In the genomic region with DNA sequence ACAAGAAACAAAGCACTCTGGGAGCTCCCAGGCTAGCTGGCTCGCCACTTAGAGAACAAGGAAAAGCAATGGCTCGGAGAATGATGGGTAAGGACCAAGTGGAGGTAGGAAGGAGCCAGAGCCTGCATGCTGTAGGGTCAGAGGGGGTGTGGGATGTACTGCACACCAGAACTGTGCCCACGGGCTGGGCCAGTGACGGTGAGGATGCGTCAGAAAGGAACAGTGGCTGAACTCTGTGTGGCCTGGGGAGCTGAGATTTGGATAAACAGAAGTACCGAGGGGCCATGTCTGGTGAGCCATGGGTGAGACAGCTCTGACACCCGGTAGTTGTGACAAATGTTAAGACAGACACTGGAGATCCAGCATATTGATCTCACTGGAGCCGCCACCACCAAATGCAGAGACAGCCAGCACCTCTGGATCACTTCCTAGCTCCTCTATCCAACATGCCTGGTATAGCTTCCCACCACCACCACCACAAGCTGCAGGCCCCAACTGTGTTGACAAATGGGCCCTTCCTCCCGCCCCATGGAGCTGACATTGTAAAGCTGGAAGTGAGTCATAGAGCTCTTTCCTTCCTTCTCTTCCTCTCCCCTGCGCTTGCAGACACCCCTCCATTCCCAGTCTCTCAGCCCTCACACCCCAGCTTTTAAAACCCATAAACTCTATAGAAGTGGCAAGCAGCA, we compare ENCODE assay signal across 8 mouse cellular contexts. TPM values are rescaled to one million over a fixed set of nuclear protein-coding genes. Genes with fewer than 3 reads are reported as not detected.
A peak's percentile ranks its signal among the peaks of the same experiment; 100 is the strongest.
DNase-seq lines count a peak whose midpoint lies in the region; ATAC-seq lines count a peak whose summit lies in the region.
"Had no signal": no experiment of that assay in that cellular context is flagged by ENCODE, and none has a peak within 500 bp of the region (broad histone marks: within the 10 kb centered on the region; RNA-seq: fewer than 3 reads in every experiment).

No protein-coding gene starts in this region.

- no peaks in the 10 kb centered on the region for H3K36me3 ChIP-seq in liver, embryonic 16.5 days (ENCODE audit: control insufficient read depth, insufficient read depth)

- no peak overlapping the region for H3K4me2 ChIP-seq in liver, embryonic 16.5 days (ENCODE audit: low read depth, low read length)
- H3K4me2 ChIP-seq: midbrain, embryonic 11.5 days had no signal

- no peak overlapping the region for H3K4me3 ChIP-seq in liver, embryonic 16.5 days (ENCODE audit: low read depth, low read length)

- 50% methylated on average over 10 of the region's 10 CpGs for WGBS in liver, embryonic 16.5 days (ENCODE audit: insufficient replicate concordance)

- peaks cover 75% of the 10 kb centered on the region for H3K4me1 ChIP-seq in liver, embryonic 16.5 days (ENCODE audit: control insufficient read depth, low read depth, low read length)

- peak; percentile 36 to 45 for DNase-seq in B cell, adult 2 months
- DNase-seq in T-cell, adult 2 months (ENCODE audit: low spot score) = peak; percentile 57
- peak; percentile 44 for DNase-seq in heart, postnatal 4 days
- DNase-seq in left cerebral cortex, adult 18-20 months (ENCODE audit: low spot score in 2 of 2) = no peak
- no peak for DNase-seq in urinary bladder, adult 2 months (ENCODE audit: low spot score)
- no peak for DNase-seq in neural tube, embryonic 10.5 days (ENCODE audit: extremely low spot score, low spot score)

- no peaks in the 10 kb centered on the region for H3K9me3 ChIP-seq in liver, embryonic 16.5 days (replicated peaks; ENCODE audit: control insufficient read depth, low read length)

- H3K27ac ChIP-seq in liver, embryonic 16.5 days (ENCODE audit: low read length) = peak overlapping the region; percentile 69

- no peak for ATAC-seq in liver, embryonic 16.5 days (ENCODE audit: low read depth)

- H3K27me3 ChIP-seq in liver, embryonic 16.5 days (ENCODE audit: control insufficient read depth, insufficient read depth, low read depth, low read length) = no peaks in the 10 kb centered on the region

- H3K9ac ChIP-seq in liver, embryonic 16.5 days (ENCODE audit: low read depth, low read length) = no peak overlapping the region

RNA-seq across cellular contexts. Expression of a gene that starts 46.8 kb away (rescaled TPM):
- 10 to 100 TPM; 37.0 to 41.0 TPM for total RNA-seq in heart, postnatal 4 days (2021)
- 4.6 and 4.7 TPM in 2 replicates for polyA plus RNA-seq in liver, embryonic 16.5 days (2015; fragmentation: Nextera tagmentation; extraction: Ambion mirVana)
- 10 to 100 TPM; 24.8 to 25.1 TPM for total RNA-seq in left cerebral cortex, adult 18-20 months (2021)
- polyA plus RNA-seq in urinary bladder, adult 2 months (2012; rRNA removed) = 67.9 and 84.3 TPM in 2 replicates

Comparison
In these comparisons a context has a peak if more than half of its experiments do, and no peak if none do; other contexts are left out.
1. DNase-seq: peak in B cell, adult 2 months (2 of 2), T-cell, adult 2 months (single experiment) and heart, postnatal 4 days (single experiment); none in left cerebral cortex, adult 18-20 months (0 of 2), urinary bladder, adult 2 months (single experiment) and neural tube, embryonic 10.5 days (single experiment).